Mouse (Mus musculus): Measurements from ENCODE around the gene Retreg2. TPM values are rescaled to one million over a fixed set of nuclear protein-coding genes. Genes with fewer than 3 reads are reported as not detected.

Retreg2 gene
- polyA plus RNA-seq (2016; fragmentation: Nextera tagmentation; extraction: Ambion mirVana): 30.4 and 37.5 TPM in 2 replicates

- Histone ChIP-seq H3K9me3 (no peaks in the 10 kb centered on the region), H3K27me3 (ENCODE audit: insufficient read depth, poor library complexity, severe bottlenecking) (no peaks in the 10 kb centered on the region), H3K4me3 (peak within 1 kb of the TSS; percentile 93), H3K36me3 (peaks cover 58% of the 10 kb centered on the region), H3K4me1 (peaks cover 24% of the 10 kb centered on the region), H3K27ac (peak within 1 kb of the TSS; percentile 97)
- DNase-seq (ENCODE audit: low spot score): peak; percentile 97
- under 1% methylated on average over 91 of the region's 91 CpGs for WGBS
Observed at GRCm38 (mm10) chr1:75142301-75143261, at the start of gene Retreg2, which contains the start of gene Cnppd1. TSS of gene Retreg2 (plus strand) at chr1:75142778. TSS of gene Cnppd1 (minus strand) at chr1:75142711.

- Histone ChIP-seq H3K9me3 (no peaks in the 10 kb centered on the region), H3K4me3 (no peak overlapping the region), H3K27me3 (ENCODE audit: insufficient read depth, poor library complexity, severe bottlenecking) (no peaks in the 10 kb centered on the region), H3K27ac (no peak overlapping the region), H3K4me1 (peaks cover 10% of the 10 kb centered on the region; the same call in 1 of the 2 replicates), H3K36me3 (no peaks in the 10 kb centered on the region)
- WGBS: 73% methylated on average over 3 of the region's 3 CpGs
- DNase-seq (ENCODE audit: low spot score): no peak
Observed at GRCm38 (mm10) chr1:75122211-75122610, 20.4 kb upstream of the Retreg2 start.

GRCm38 (mm10) chr1:75124346-75125321 is 17.9 kb upstream of the Retreg2 start, which contains the start of gene Nhej1:
TSS of gene Nhej1 (minus strand) at chr1:75125200.
- WGBS: 2% methylated on average over 56 of the region's 56 CpGs
- H3K4me1 ChIP-seq: peaks cover 10% of the 10 kb centered on the region; the same call in 1 of the 2 replicates
- DNase-seq (ENCODE audit: low spot score): peak; percentile 98
- peak within 1 kb of the TSS; percentile 64 for H3K4me3 ChIP-seq
- H3K36me3 ChIP-seq: no peaks in the 10 kb centered on the region
- H3K9me3 ChIP-seq: no peaks in the 10 kb centered on the region
- peak within 1 kb of the TSS; percentile 96 for H3K27ac ChIP-seq
- 0 out of 2 replicates have a peak, but pooled peaks cover 3% of the 10 kb centered on the region for H3K27me3 ChIP-seq (ENCODE audit: insufficient read depth, poor library complexity, severe bottlenecking)

DNA sequence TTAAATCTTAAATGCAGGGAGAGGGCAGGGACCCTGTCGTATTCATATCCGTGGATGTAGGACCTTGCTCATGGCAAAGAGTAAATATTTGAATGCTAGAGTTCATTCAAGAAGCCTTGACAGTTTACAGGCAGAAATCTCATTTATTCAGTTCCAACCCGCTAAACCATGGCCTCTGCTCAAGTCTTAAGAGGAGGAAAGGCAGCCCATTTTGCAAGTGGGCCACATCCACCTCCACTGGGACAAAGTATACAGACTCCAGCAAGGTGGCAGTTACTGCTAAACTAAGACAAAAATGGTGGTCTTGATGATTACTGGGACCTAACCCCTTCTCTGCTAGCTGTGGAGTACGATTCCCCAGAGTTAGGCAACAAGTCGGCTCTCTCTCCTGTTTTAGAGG is 17.2 kb upstream of the Retreg2 start:
- peak overlapping the region; percentile 96 for H3K27ac ChIP-seq
- peak overlapping the region; percentile 64 for H3K4me3 ChIP-seq
- 35% methylated on average over 5 of the region's 5 CpGs for WGBS
- no peak for DNase-seq (ENCODE audit: low spot score)
- H3K36me3 ChIP-seq: no peaks in the 10 kb centered on the region
- no peaks in the 10 kb centered on the region for H3K9me3 ChIP-seq
- 0 out of 2 replicates have a peak, but pooled peaks cover 3% of the 10 kb centered on the region for H3K27me3 ChIP-seq (ENCODE audit: insufficient read depth, poor library complexity, severe bottlenecking)
- peaks cover 10% of the 10 kb centered on the region; the same call in 1 of the 2 replicates for H3K4me1 ChIP-seq

- Histone ChIP-seq H3K27me3 (ENCODE audit: insufficient read depth, poor library complexity, severe bottlenecking) (peaks cover 18% of the 10 kb centered on the region; the same call in 1 of the 2 replicates), H3K36me3 (no peaks in the 10 kb centered on the region), H3K27ac (no peak overlapping the region), H3K9me3 (no peaks in the 10 kb centered on the region), H3K4me3 (no peak overlapping the region), H3K4me1 (peaks cover 14% of the 10 kb centered on the region; the same call in 1 of the 2 replicates)
- no peak for DNase-seq (ENCODE audit: low spot score)
- 70% methylated on average over 3 of the region's 3 CpGs for WGBS
Observed at GRCm38 (mm10) chr1:75128641-75129040, 13.9 kb upstream of the Retreg2 start.

DNA sequence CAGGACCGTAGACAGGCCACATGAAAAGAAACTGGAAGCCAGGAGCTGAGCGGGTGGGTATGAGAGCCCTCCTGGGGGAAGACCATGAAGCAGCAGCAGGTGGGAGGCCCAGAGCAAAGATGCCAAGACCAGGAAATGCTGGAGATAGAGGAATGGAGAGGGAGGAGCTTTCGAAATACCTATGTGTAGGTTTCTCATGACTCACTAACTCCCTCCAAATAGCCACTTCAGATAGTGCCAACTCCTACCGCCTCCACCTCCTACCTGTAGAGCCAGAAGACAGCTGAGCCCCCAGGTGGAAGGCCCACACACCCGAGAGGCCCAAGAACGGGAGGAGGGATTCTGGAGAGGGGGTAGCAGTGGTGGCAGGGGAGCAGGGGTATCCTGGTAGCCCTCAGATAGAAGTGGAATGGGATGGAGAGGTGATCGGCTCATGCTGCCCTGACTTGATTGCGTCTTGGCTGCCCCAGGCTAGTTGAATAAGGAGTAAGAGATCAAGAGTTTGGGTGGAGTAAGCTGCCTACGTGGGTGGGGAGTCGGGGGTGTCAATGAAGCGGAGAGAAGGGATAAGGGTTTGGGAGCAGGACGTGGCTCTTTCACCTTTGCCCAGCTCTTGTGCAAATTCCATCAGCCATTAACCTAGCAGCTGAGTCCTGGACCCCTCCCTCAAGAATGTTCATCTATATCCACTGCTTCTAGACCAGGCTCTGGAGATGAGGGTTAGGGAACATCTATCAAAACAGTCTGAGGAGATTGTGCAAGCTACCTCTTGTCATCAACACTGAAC is 9.0 kb upstream of the Retreg2 start, which contains the start of gene Slc23a3:
TSS of gene Slc23a3 (minus strand) at position 470 of the 787 bp plus-strand sequence.
- H3K36me3 ChIP-seq: peaks cover 34% of the 10 kb centered on the region
- H3K4me1 ChIP-seq: 0 out of 2 replicates have a peak, but pooled peaks cover 7% of the 10 kb centered on the region
- peaks cover 18% of the 10 kb centered on the region; the same call in 1 of the 2 replicates for H3K27me3 ChIP-seq (ENCODE audit: insufficient read depth, poor library complexity, severe bottlenecking)
- DNase-seq (ENCODE audit: low spot score): no peak
- no peak within 1 kb of the TSS for H3K4me3 ChIP-seq
- 61% methylated on average over 12 of the region's 12 CpGs for WGBS
- no peaks in the 10 kb centered on the region for H3K9me3 ChIP-seq
- H3K27ac ChIP-seq: no peak within 1 kb of the TSS

- Histone ChIP-seq H3K4me1 (peaks cover 17% of the 10 kb centered on the region), H3K4me3 (no peak overlapping the region), H3K27me3 (ENCODE audit: insufficient read depth, poor library complexity, severe bottlenecking) (peaks cover 15% of the 10 kb centered on the region; the same call in 1 of the 2 replicates), H3K9me3 (no peaks in the 10 kb centered on the region), H3K27ac (peak overlapping the region; percentile 69), H3K36me3 (peaks cover 44% of the 10 kb centered on the region)
- DNase-seq (ENCODE audit: low spot score): no peak
- WGBS: 51% methylated on average over 6 of the region's 6 CpGs
Observed at GRCm38 (mm10) chr1:75136293-75136692, 6.3 kb upstream of the Retreg2 start.

DNA sequence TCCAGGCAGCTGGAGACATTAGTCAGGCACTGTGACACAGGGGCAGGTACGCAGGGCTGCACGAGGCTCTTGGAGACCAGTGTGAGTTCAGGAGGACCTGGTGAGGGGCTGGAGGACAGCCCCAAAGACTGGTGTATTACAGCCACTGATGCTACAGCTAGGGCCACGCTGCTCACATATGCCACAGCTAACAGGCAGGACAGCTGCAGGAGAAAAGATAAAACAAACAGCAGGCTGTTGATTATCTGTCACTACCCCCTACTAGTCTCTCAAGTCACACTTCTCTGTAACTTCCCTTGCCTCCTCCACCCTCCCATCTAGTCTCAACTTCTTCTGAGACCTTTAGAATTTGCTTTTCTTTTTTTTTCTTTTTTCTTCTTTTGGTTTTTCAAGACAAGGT is 5.8 kb upstream of the Retreg2 start:
- no peaks in the 10 kb centered on the region for H3K9me3 ChIP-seq
- peaks cover 44% of the 10 kb centered on the region for H3K36me3 ChIP-seq
- peaks cover 20% of the 10 kb centered on the region for H3K4me1 ChIP-seq
- H3K27me3 ChIP-seq (ENCODE audit: insufficient read depth, poor library complexity, severe bottlenecking): peaks cover 15% of the 10 kb centered on the region; the same call in 1 of the 2 replicates
- DNase-seq (ENCODE audit: low spot score): peak; percentile 84
- 38% methylated on average over 3 of the region's 3 CpGs for WGBS
- peak overlapping the region; percentile 69 for H3K27ac ChIP-seq
- no peak overlapping the region for H3K4me3 ChIP-seq

GRCm38 (mm10) chr1:75138448-75138847 is 4.1 kb upstream of the Retreg2 start:
- H3K27me3 ChIP-seq (ENCODE audit: insufficient read depth, poor library complexity, severe bottlenecking): 0 out of 2 replicates have a peak, but pooled peaks cover 1% of the 10 kb centered on the region
- DNase-seq (ENCODE audit: low spot score): no peak
- H3K9me3 ChIP-seq: no peaks in the 10 kb centered on the region
- WGBS: 86% methylated on average over 2 of the region's 2 CpGs
- H3K27ac ChIP-seq: no peak overlapping the region
- no peak overlapping the region for H3K4me3 ChIP-seq
- H3K36me3 ChIP-seq: peaks cover 44% of the 10 kb centered on the region
- H3K4me1 ChIP-seq: peaks cover 19% of the 10 kb centered on the region

- Histone ChIP-seq H3K4me1 (peaks cover 27% of the 10 kb centered on the region), H3K9me3 (no peaks in the 10 kb centered on the region), H3K27ac (peak overlapping the region; percentile 97), H3K4me3 (peak overlapping the region; percentile 93), H3K27me3 (ENCODE audit: insufficient read depth, poor library complexity, severe bottlenecking) (no peaks in the 10 kb centered on the region), H3K36me3 (peaks cover 56% of the 10 kb centered on the region)
- no peak for DNase-seq (ENCODE audit: low spot score)
- 65% methylated on average over 4 of the region's 4 CpGs for WGBS
Observed at GRCm38 (mm10) chr1:75140601-75141190, 1.9 kb upstream of the Retreg2 start.

DNA sequence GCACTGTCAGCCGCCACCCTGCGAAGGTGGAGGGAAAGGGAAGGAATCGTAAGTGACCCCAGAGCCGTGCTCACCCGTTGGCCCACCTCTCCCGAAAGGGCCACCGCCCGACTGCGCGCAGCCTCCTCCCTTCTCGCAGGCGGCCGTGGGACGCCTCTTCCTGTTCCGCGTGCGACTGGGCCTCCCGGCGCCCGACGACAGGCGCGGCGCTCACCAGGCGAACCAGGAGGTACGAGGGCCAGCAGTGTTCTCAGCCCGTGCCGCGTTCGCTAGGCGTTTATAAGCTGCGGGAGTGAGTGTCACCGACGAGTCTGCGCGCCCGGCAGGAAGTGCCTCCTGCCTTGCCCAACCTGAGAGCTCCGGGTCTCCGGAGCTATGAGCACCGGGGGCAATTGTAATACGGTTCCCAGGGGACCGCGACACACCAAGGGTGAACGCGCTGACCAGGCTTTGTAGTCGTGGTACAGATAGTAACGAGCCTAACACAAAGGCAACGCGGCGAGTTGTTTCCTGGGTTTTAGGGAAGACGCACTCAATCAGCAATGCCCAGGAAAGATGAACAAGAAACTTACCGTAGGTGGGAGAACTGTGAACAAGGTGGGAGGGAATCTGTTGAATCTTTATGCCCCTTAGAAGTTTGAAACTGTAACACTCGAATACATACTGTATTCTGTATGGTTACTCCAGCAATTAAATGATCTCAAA is 940 bp upstream of the Retreg2 start:
- Histone ChIP-seq H3K36me3 (peaks cover 58% of the 10 kb centered on the region), H3K4me3 (peak overlapping the region; percentile 93), H3K9me3 (no peaks in the 10 kb centered on the region), H3K27me3 (ENCODE audit: insufficient read depth, poor library complexity, severe bottlenecking) (no peaks in the 10 kb centered on the region), H3K27ac (peak overlapping the region; percentile 97), H3K4me1 (peaks cover 24% of the 10 kb centered on the region)
- DNase-seq (ENCODE audit: low spot score): peak; percentile 90
- 0% methylated on average over 53 of the region's 53 CpGs for WGBS
